Mouse (Mus musculus): ENCODE results near the gene Hist1h3e. TPM values are rescaled to one million over a fixed set of nuclear protein-coding genes. Genes with fewer than 3 reads are reported as not detected.

Gene Hist1h3e
- total RNA-seq, 2 experiments from 2014 or later, result 41.7 to 46.6 TPM

Small RNAs within 50 kb of the gene (microRNA-seq; reads per million reads assigned to microRNA genes)
- gene Gm44297, result 0 reads per million in 2 experiments
- 0 reads per million in 2 experiments for gene Gm44359
- gene Gm44394, result 0 reads per million in 2 experiments
- gene n-TStga1, result 0.25 to 1.0 reads per million in 2 experiments

Other genes starting within 250 kb of the Hist1h3e start
- gene Zfp322a, start 193.2 kb downstream of the Hist1h3e start, total RNA-seq (2021), result 10 to 100 TPM; 35.1 to 36.5 TPM
- 1 to 10 TPM; 8.3 to 8.9 TPM for gene Abt1, start 138.5 kb downstream of the Hist1h3e start, total RNA-seq (2021)
- not detected for gene Btn1a1, start 96.5 kb downstream of the Hist1h3e start, total RNA-seq (2021)
- gene Btn2a2, start 73.5 kb downstream of the Hist1h3e start, total RNA-seq (2021), result 1 to 10 TPM; 1.1 to 1.3 TPM
- 100 to 1,000 TPM; 300 to 349 TPM for gene Hist1h4h, start 31.3 kb downstream of the Hist1h3e start, total RNA-seq (2021)
- 1 to 10 TPM; 1.6 to 3.9 TPM for gene Hist1h2af, start 28.5 kb downstream of the Hist1h3e start, total RNA-seq (2021)
- 1 to 10 TPM; 3.1 to 4.6 TPM for gene Hist1h3g, start 26.9 kb downstream of the Hist1h3e start, total RNA-seq (2021)
- under 1 TPM; 0.57 to 0.87 TPM for gene Hist1h2bh, start 19.0 kb downstream of the Hist1h3e start, total RNA-seq (2021)
- 10 to 100 TPM; 16.0 to 17.8 TPM for gene Hist1h3f, start 18.3 kb downstream of the Hist1h3e start, total RNA-seq (2021)
- 100 to 1,000 TPM; 160 to 188 TPM for gene Hist1h4f, start 10.7 kb downstream of the Hist1h3e start, total RNA-seq (2021)
- gene Hist1h1d, start 9.1 kb downstream of the Hist1h3e start, total RNA-seq (2021), result 1 to 10 TPM; 3.6 to 5.7 TPM
- gene Hist1h2ae, start 8.9 kb upstream of the Hist1h3e start, total RNA-seq (2021), result 1 to 10 TPM; 5.0 to 6.6 TPM
- 10 to 100 TPM; 82.4 to 88.3 TPM for gene Hist1h2bg, start 9.0 kb upstream of the Hist1h3e start, total RNA-seq (2021)
- gene Hist1h2bf, start 11.8 kb upstream of the Hist1h3e start, total RNA-seq (2021), result 10 to 100 TPM; 25.7 to 29.4 TPM
- 1 to 10 TPM; 9.0 to 9.1 TPM for gene Hist1h2ad, start 12.0 kb upstream of the Hist1h3e start, total RNA-seq (2021)
- 10 to 100 TPM in 1 of 2 experiments, 1 to 10 TPM in 1; 7.2 to 10.5 TPM for gene Hist1h3d, start 13.4 kb upstream of the Hist1h3e start, total RNA-seq (2021)
- 100 to 1,000 TPM; 121 to 160 TPM for gene Hist1h4d, start 19.2 kb upstream of the Hist1h3e start, total RNA-seq (2021)
- 1 to 10 TPM; 7.4 to 7.7 TPM for gene Hist1h2be, start 58.8 kb upstream of the Hist1h3e start, total RNA-seq (2021)
- 10 to 100 TPM; 53.2 to 67.9 TPM for gene Hist1h1e, start 60.2 kb upstream of the Hist1h3e start, total RNA-seq (2021)
- gene Hist1h2ac, start 121.6 kb upstream of the Hist1h3e start, total RNA-seq (2021), result 1 to 10 TPM; 2.1 to 2.4 TPM
- gene Hist1h2bc, start 121.8 kb upstream of the Hist1h3e start, total RNA-seq (2021), result 10 to 100 TPM; 32.7 to 35.0 TPM
- gene Hist1h1t, start 133.4 kb upstream of the Hist1h3e start, total RNA-seq (2021), result not detected
- 100 to 1,000 TPM in 1 of 2 experiments, 10 to 100 TPM in 1; 94.8 to 129 TPM for gene Hist1h4c, start 136.1 kb upstream of the Hist1h3e start, total RNA-seq (2021)
- gene Hfe, start 148.5 kb upstream of the Hist1h3e start, total RNA-seq (2021), result 1 to 10 TPM; 3.1 to 3.7 TPM
- gene Hist1h1c, start 176.4 kb upstream of the Hist1h3e start, total RNA-seq (2021), result 10 to 100 TPM; 51.7 to 71.1 TPM
- 1 to 10 TPM; 1.9 to 2.6 TPM for gene Hist1h3c, start 183.2 kb upstream of the Hist1h3e start, total RNA-seq (2021)
- gene Hist1h2bb, start 184.4 kb upstream of the Hist1h3e start, total RNA-seq (2021), result 10 to 100 TPM; 17.5 to 23.2 TPM
- 10 to 100 TPM; 27.5 to 31.4 TPM for gene Hist1h2ab, start 188.8 kb upstream of the Hist1h3e start, total RNA-seq (2021)
- gene Hist1h3b, start 189.9 kb upstream of the Hist1h3e start, total RNA-seq (2021), result 10 to 100 TPM in 1 of 2 experiments, 1 to 10 TPM in 1; 9.3 to 14.5 TPM
- 10 to 100 TPM; 87.5 to 89.8 TPM for gene Hist1h4b, start 194.6 kb upstream of the Hist1h3e start, total RNA-seq (2021)
- 10 to 100 TPM; 47.0 to 58.8 TPM for gene Hist1h4a, start 198.9 kb upstream of the Hist1h3e start, total RNA-seq (2021)
- gene Hist1h3a, start 200.0 kb upstream of the Hist1h3e start, total RNA-seq (2021), result 10 to 100 TPM; 35.9 to 40.0 TPM
- 10 to 100 TPM; 18.2 to 29.1 TPM for gene Hist1h1a, start 201.3 kb upstream of the Hist1h3e start, total RNA-seq (2021)
- gene Trim38, start 207.5 kb upstream of the Hist1h3e start, total RNA-seq (2021), result not detected
- not detected for gene Slc17a2, start 244.6 kb upstream of the Hist1h3e start, total RNA-seq (2021)

All from left cerebral cortex, postnatal 25 days (tissue).